Mouse (Mus musculus): ENCODE data around the gene Crhbp. TPM values are rescaled to one million over a fixed set of nuclear protein-coding genes. Genes with fewer than 3 reads are reported as not detected.
A peak's percentile ranks its signal among the peaks of the same experiment; 100 is the strongest.

Crhbp gene
- total RNA-seq, 2 experiments from 2014 or later, result not detected

DNA sequence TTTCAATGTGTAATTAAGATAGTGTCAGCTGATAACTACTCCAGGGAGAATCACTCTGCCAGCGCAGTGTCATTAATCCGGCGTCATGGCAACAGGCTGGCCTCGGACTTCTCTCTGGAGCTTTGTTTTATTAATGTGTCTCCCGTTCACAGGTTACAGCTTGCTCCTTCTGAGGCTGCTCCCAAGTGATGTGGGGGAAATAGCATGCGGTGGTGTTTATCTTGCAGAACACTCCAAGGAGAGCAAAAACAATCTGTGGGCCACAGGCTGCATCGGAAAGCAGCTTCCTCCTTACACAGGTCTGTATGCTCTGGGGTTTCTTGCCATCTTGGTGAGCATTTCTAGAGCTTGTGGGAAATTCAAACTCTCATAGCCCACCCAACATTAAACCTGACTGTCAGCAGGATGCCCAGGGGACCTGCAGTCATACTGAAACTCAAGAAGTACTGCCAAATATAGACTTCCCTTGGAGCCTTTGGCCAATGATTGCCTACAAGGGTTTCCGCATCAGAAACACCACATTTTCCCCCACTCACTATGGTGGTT is 25.4 kb downstream of the Crhbp start:
- DNase-seq (ENCODE audit: low spot score), result no peak

DNA sequence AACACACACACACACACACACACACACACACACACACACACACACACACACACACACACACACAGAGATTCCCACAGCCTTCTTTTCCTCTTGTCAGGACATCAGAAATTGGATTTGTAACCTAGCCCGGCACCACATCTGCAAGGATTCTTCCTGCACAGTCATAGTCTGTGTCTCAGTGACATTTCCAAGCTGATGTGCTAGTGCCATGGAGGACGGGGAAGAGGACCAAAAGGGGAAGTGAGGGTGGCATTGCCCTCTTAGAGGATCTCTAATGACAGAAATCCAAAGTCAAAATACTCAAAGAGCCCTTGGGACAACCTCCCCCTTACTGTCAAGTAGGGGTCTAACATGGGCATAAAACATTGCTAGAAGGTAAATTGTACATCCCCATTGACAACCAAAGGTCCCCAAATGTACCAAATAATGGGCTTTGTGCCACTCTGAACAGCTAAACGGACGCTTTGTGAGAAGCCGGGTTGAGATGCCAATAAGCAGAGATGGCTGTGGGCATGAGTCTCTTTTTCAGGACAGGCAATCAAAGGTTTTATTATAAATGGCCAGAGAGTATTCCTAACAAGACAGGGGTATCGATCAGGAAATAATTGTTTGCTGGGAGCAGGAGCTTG is 26.0 kb downstream of the Crhbp start:
- no peak for DNase-seq (ENCODE audit: low spot score)

GRCm38 (mm10) chr13:95412257-95412656 is 32.5 kb downstream of the Crhbp start:
- DNase-seq (ENCODE audit: low spot score), result no peak

DNA sequence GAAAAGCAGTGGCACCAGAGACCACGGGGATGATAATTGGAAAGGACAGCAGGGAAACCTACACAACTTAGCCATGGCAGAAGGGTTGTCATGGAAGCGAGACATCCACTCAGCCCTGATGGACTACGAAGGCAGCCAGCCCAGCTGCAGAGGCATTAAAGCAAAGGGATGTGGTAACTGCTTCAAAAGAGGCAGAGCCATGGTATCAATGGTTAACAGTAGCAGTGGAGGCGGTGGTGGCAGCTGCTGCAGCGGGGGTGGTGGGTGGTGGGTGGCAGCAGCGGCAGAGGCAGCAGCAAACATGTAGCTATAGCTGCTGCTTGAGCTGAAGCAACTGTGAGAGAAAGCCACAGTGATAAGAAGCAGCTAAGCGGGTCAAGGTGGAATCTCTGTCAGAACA is 51.5 kb downstream of the Crhbp start:
- DNase-seq (ENCODE audit: low spot score), result no peak

DNA sequence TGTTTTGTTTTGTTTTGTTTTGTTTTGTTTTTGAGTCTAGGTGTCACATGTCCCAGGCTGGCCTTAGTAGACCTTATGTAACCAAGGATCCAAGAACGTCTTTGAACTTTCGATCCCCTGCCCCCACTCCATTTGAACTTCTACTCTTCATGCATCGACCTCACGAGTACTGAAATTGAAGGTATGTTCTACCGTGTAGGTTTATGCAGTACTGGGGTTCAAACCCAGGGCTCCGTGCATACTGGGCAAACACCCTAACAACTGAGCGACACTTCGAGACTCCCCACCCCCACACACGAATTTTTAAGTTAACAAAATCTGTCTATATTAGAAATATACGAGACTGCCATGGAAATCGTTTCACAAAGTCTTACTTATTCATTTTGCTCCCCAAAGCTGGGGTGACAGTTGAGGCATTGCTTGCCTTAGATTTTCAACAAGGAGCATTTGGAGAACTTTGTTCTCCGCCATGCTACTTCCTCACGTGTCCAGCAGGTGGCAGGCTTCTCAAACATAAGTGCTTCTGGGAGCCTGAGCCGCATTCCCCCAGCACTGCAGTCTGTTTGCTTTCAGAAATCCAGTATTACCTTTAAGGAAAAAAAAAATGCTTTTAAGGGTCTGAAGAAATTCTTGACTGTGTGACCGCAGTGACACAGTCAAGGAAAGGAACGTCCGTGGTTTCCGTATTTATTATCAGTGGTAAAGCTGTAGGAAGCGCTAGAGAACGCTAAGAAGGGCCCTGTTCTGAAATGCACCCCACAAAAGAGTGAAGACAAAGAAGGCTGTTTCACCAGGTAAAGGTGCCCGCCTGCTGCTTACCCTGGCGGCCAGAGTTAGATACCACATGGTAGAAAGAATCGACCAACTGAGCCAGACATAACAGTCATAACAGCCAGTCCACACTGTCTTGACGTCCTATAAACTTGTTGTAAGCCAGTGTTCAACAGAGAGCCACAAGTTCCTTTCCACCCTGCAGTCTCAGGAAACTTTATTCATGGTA is 54.6 kb downstream of the Crhbp start:
- DNase-seq (ENCODE audit: low spot score), result peak; percentile 60

GRCm38 (mm10) chr13:95388226-95388625 is 56.5 kb downstream of the Crhbp start:
- no peak for DNase-seq (ENCODE audit: low spot score)

DNA sequence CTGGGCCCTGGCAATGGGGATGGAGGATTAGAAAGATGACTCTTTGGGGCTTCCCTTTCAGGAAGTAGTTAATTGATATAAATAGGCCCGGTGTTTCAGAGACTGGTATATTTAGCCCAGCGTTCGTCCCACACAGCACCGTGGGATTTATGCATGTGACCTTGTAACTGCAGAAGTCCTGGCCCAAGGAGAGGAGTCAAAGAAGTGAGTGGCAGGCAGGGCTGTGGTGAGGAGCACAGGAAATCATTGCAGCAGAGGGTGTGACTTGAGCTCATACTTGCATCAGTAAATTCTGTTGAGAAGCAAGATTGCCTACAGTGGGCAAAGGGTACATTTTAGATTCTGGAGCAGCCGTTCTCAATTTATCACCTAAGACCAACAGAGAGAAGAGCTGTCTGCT is 62.3 kb downstream of the Crhbp start:
- DNase-seq (ENCODE audit: low spot score), result peak; percentile 52

Other genes with a start within 250 kb of the Crhbp start
- gene Pde8b, start 194.6 kb downstream of the Crhbp start, total RNA-seq (2021), result 1 to 10 TPM; 1.6 to 2.9 TPM
- gene Zbed3, start 121.3 kb downstream of the Crhbp start, total RNA-seq (2021), result 1 to 10 TPM; 4.2 to 4.8 TPM
- 10 to 100 TPM; 16.5 to 17.7 TPM for gene Aggf1, start 69.6 kb downstream of the Crhbp start, total RNA-seq (2021)
- under 1 TPM in 1 of 2 experiments, not detected in 1; 0.69 TPM for gene S100z, start 33.8 kb upstream of the Crhbp start, total RNA-seq (2021)
- gene F2rl1, start 80.3 kb upstream of the Crhbp start, total RNA-seq (2021), result 1 to 10 TPM in 1 of 2 experiments, under 1 TPM in 1; 0.30 to 1.7 TPM
- 10 to 100 TPM in 1 of 2 experiments, 1 to 10 TPM in 1; 5.6 to 13.9 TPM for gene F2r, start 173.6 kb upstream of the Crhbp start, total RNA-seq (2021)